Mouse (Mus musculus) liver, postnatal 0 days (tissue): ENCODE measurements around the gene Nbea.

Source experiments
- CTCF ChIP-seq: sonication (generic); IDR thresholded peaks from 2 replicates; pipeline ENCODE4 v1.5.1; 2016; ENCODE audit warnings: antibody characterized with exemption, low read depth
- EP300 ChIP-seq: IDR thresholded peaks from 2 replicates; pipeline ENCODE4 v1.6.1; 2016; ENCODE audit warnings: antibody characterized with exemption, low read depth, mild to moderate bottlenecking

- no peak for TF ChIP-seq CTCF
- no peak for TF ChIP-seq EP300
Observed at GRCm38 (mm10) chr3:56045659-56046336, 137.7 kb downstream of the Nbea start.
